Mouse (Mus musculus): ENCODE measurements around the gene Spocd1. TPM values are rescaled to one million over a fixed set of nuclear protein-coding genes. Genes with fewer than 3 reads are reported as not detected.

Spocd1 gene
- total and polyA plus RNA-seq, 3 experiments = 0.03 TPM; not detected in 2

- DNase-seq (ENCODE audit: low read depth, low spot score) = no peak
- Histone ChIP-seq H3K4me3 (ENCODE audit: control insufficient read depth in 1 of 2, insufficient read depth in 1 of 2, low read depth in 2 of 2, low read length in 2 of 2) (no peak overlapping the region), H3K9me3 (replicated peaks; ENCODE audit: insufficient read depth, low read length) (no peaks in the 10 kb centered on the region), H3K79me2 (ENCODE audit: control insufficient read depth, insufficient read depth, low read length, poor library complexity) (no peaks in the 10 kb centered on the region), H3K4me1 (ENCODE audit: control insufficient read depth in 1 of 2, insufficient read depth in 2 of 2, low read length in 2 of 2) (no peaks in the 10 kb centered on the region), H3K27ac (ENCODE audit: control insufficient read depth, low read depth, low read length) (no peak overlapping the region), H3K27me3 (ENCODE audit: control insufficient read depth in 1 of 2, insufficient read depth in 2 of 2, low read length in 2 of 2) (peaks cover 9 to 12% of the 10 kb centered on the region in 2 experiments), H3K36me3 (ENCODE audit: control insufficient read depth in 1 of 2, insufficient read depth in 2 of 2, low read length in 2 of 2) (no peaks in the 10 kb centered on the region), H3K9ac (ENCODE audit: control insufficient read depth, low read depth, low read length, poor library complexity, severe bottlenecking) (no peak overlapping the region)
- TF ChIP-seq GATA1 (IDR thresholded peaks at IDR 0.05; ENCODE audit: low read depth, low read length) = no peak
- no peak for TF ChIP-seq MYC (IDR thresholded peaks at IDR 0.05; ENCODE audit: low read depth, low read length)
- no peak for TF ChIP-seq JUND (IDR thresholded peaks at IDR 0.05; ENCODE audit: low read depth, low read length)
- no peak for TF ChIP-seq CTCF (IDR thresholded peaks at IDR 0.05 in 2 of 3, conservative IDR thresholded peaks at IDR 0.05 in 1 of 3; ENCODE audit: control insufficient read depth in 1 of 3, insufficient read depth in 1 of 3, low read depth in 2 of 3, low read length in 3 of 3, poor library complexity in 1 of 3, severe bottlenecking in 1 of 3)
- no peak for TF ChIP-seq UBTF (IDR thresholded peaks at IDR 0.05; ENCODE audit: borderline replicate concordance, insufficient read depth, low read depth, low read length)
Measured at GRCm38 (mm10) chr4:129954527-129954926, 25.5 kb downstream of the Spocd1 start.

- H3K27ac ChIP-seq (ENCODE audit: control insufficient read depth, low read depth, low read length) = no peak overlapping the region
- H3K4me3 ChIP-seq (ENCODE audit: control insufficient read depth in 1 of 2, insufficient read depth in 1 of 2, low read depth in 2 of 2, low read length in 2 of 2) = peak overlapping the region; percentile 46 to 63
- peaks cover 0 to 1% of the 10 kb centered on the region in 2 experiments; a peak in 2 of 4 replicates for H3K27me3 ChIP-seq (ENCODE audit: control insufficient read depth in 1 of 2, insufficient read depth in 2 of 2, low read length in 2 of 2)
- H3K4me1 ChIP-seq (ENCODE audit: control insufficient read depth in 1 of 2, insufficient read depth in 2 of 2, low read length in 2 of 2) = no peaks in the 10 kb centered on the region; a peak in 1 of 4 replicates
- H3K9me3 ChIP-seq (replicated peaks; ENCODE audit: insufficient read depth, low read length) = no peaks in the 10 kb centered on the region
- no peaks in the 10 kb centered on the region for H3K79me2 ChIP-seq (ENCODE audit: control insufficient read depth, insufficient read depth, low read length, poor library complexity)
- peak; percentile 66 for DNase-seq (ENCODE audit: low read depth, low spot score)
- H3K9ac ChIP-seq (ENCODE audit: control insufficient read depth, low read depth, low read length, poor library complexity, severe bottlenecking) = peak overlapping the region; percentile 48
- H3K36me3 ChIP-seq (ENCODE audit: control insufficient read depth in 1 of 2, insufficient read depth in 2 of 2, low read length in 2 of 2) = no peaks in the 10 kb centered on the region
- TF ChIP-seq POLR2AphosphoS5 (IDR thresholded peaks at IDR 0.05; ENCODE audit: borderline replicate concordance, low read depth, low read length) (no peak), BHLHE40 (IDR thresholded peaks at IDR 0.05; ENCODE audit: borderline replicate concordance, low read depth, low read length) (no peak), POLR2A (IDR thresholded peaks at IDR 0.05; ENCODE audit: control insufficient read depth in 1 of 2, insufficient read depth in 1 of 2, low read depth in 1 of 2, low read length in 2 of 2, poor library complexity in 1 of 2) (no peak), MAZ (IDR thresholded peaks at IDR 0.05; ENCODE audit: low read depth, low read length) (no peak), USF1 (IDR thresholded peaks at IDR 0.05; ENCODE audit: low read depth, low read length) (no peak), RAD21 (IDR thresholded peaks at IDR 0.05; ENCODE audit: low read depth, low read length) (no peak), ZC3H11A (IDR thresholded peaks at IDR 0.05; ENCODE audit: low read depth, low read length) (no peak), SIN3A (IDR thresholded peaks at IDR 0.05; ENCODE audit: low read length) (no peak), TAL1 (IDR thresholded peaks at IDR 0.05; ENCODE audit: low read length) (no peak), USF2 (IDR thresholded peaks at IDR 0.05; ENCODE audit: borderline replicate concordance in 1 of 2, insufficient read depth in 1 of 2, low read depth in 1 of 2, low read length in 2 of 2) (no peak), MAFK (IDR thresholded peaks at IDR 0.05; ENCODE audit: borderline replicate concordance, low read depth, low read length) (no peak), KAT2A (conservative IDR thresholded peaks at IDR 0.05; ENCODE audit: low read depth, low read length) (no peak), NRF1 (IDR thresholded peaks at IDR 0.05; ENCODE audit: insufficient read depth, low read depth, low read length, poor library complexity, severe bottlenecking) (peak; percentile 72), TCF12 (IDR thresholded peaks at IDR 0.05; ENCODE audit: low read depth, low read length) (no peak), MYB (IDR thresholded peaks at IDR 0.05; ENCODE audit: low read depth, low read length) (no peak), MAX (IDR thresholded peaks at IDR 0.05; ENCODE audit: low read length) (peak; percentile 43; the same call in 1 of the 2 replicates), HCFC1 (IDR thresholded peaks at IDR 0.05; ENCODE audit: low read depth, low read length) (0 out of 2 replicates have a peak, but pooled peaks have one; percentile 11), UBTF (IDR thresholded peaks at IDR 0.05; ENCODE audit: borderline replicate concordance, insufficient read depth, low read depth, low read length) (no peak), CHD2 (IDR thresholded peaks at IDR 0.05; ENCODE audit: low read length) (no peak), TBP (IDR thresholded peaks at IDR 0.05; ENCODE audit: low read depth, low read length) (no peak), RCOR1 (IDR thresholded peaks at IDR 0.05; ENCODE audit: low read depth, low read length) (no peak), ZMIZ1 (IDR thresholded peaks at IDR 0.05; ENCODE audit: low read depth, low read length) (no peak), JUND (IDR thresholded peaks at IDR 0.05; ENCODE audit: low read depth, low read length) (no peak), E2F4 (IDR thresholded peaks at IDR 0.05; ENCODE audit: borderline replicate concordance, low read depth, low read length) (no peak), GATA1 (IDR thresholded peaks at IDR 0.05; ENCODE audit: low read depth, low read length) (no peak), MEF2A (IDR thresholded peaks at IDR 0.05; ENCODE audit: extremely low read depth, insufficient replicate concordance, low read depth, low read length, poor library complexity, severe bottlenecking) (no peak), ZKSCAN1 (IDR thresholded peaks at IDR 0.05; ENCODE audit: low read depth, low read length) (no peak)
Measured at GRCm38 (mm10) chr4:129960180-129960944, 31.3 kb downstream of the Spocd1 start.
